Mouse (Mus musculus): ENCODE results near the gene Tfr2. TPM values are rescaled to one million over a fixed set of nuclear protein-coding genes. Genes with fewer than 3 reads are reported as not detected.

Tfr2 gene
- polyA plus RNA-seq, 3 experiments from 2014 or later: 1.3 to 1.9 TPM; not detected in 1

DNA sequence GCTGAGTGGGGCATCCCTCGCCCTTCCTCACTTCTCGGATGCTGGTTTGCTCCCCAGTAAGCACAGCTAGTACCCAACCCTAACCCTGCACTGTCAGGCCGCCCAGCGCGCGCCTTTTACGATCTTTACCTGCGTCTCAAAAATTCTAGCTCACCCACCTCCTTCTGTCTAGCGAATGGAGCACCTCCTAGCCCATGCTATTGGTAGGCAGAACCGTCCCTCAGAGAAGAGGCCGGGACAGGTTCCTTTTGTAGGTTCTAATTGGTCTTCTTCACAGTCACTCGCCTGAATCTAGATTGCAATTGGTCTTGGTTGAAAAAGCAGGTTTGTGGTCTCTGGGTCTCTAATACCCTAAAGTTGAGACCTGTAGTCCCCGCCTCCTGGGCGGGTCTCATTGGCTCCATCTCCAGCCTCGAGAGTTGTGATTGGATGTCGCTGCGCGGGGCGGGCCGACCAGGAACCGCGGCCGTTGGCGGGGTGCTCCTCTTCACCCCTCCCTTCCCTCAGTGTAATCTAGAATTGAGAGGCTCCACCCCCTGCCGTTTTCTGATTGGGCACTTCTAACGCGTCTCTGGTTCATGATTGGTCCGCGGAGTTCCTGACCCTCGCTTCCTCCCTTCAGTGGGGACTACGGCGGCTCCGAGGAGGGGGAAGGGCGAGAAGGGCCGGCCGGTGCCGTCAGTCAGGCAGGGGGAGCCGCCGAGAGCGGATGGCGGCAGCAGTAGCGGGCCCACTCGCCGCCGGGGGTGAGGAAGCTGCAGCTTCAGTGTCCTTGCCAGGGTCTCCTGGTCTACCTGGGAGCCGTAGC lies 59.1 kb downstream of the Tfr2 start, which contains the start of the genes Fbxo24, Lrch4 and Gm20605:
Fbxo24 (minus strand) TSS at position 505 of the 808 bp plus-strand sequence.
Lrch4 (plus strand) TSS at position 624 of the 808 bp plus-strand sequence.
Gm20605 (plus strand) TSS at position 678 of the 808 bp plus-strand sequence.
- ATAC-seq: peak; percentile 84

DNA sequence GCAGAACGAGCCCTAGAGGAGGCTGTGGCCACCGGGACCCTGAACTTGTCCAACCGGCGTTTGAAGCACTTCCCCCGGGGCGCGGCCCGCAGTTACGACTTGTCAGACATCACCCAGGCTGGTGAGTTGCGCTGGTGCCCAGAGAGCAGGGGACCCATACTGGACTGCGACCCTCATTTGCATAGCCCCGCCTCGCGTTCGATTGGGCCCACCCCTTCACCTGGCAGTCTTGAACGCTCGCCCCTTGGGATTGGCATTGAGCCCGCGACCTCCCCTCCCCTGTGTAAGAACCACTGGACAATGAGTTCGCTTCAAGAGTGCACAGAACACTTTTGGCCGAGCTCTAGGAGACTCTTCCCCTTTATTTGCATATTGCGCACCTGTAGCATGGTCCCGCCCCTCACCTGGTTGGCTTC lies 59.7 kb downstream of the Tfr2 start:
- ATAC-seq: no peak

DNA sequence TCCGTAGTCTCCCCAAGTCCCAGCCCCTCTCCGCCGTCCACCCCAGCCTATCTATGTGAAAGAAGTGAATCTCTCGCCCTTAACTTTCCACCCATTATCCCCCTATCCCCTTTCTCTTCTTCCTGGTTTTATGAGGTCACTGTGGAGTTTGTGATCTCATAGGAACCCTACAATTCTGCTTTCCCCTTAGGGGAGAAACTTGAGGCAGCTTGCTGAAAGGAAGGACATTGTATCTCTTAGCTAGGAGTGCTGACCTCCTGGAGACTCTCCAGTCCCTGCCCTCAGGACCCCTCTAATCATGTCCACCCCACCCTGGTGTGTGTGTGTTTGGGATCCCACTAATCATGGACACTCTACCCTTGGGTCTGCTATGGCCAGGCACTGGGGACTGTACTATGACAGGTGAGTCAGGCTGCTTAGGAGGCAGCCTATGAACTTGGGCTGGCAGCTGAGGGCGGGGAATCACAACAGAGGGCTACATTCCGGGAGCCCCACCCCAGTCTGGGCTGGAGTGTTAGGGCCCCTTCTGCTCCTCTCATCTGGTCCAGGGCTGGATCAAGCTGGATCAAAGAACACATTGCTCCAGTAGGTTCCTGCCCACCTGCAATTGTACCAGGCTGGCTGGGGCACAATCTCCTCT lies 60.4 kb downstream of the Tfr2 start:
- ATAC-seq: no peak

GRCm38 (mm10) chr5:137630602-137631001 lies 61.0 kb downstream of the Tfr2 start:
- ATAC-seq: no peak

GRCm38 (mm10) chr5:137631171-137631570 lies 61.5 kb downstream of the Tfr2 start:
- peak; percentile 56 for ATAC-seq

DNA sequence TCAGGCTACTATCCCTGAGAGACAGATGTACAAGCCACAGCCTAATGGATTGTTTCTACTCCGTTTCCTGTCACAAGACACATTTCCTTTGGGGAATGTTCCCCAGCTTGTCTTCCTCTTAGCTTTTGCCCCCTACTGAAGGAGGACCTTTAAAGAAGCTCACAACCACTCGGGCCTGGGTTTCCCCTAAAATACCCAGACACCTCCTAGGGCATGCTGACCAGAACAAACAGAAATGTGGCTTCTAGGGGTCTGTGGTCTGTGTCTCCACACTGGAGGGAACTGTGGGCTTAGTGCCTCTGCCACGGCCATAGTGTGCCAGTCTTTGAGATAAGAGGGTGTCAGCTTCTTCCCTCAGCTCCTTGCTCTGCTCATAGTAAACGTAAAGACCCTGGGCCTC lies 62.0 kb downstream of the Tfr2 start:
- no peak for ATAC-seq

DNA sequence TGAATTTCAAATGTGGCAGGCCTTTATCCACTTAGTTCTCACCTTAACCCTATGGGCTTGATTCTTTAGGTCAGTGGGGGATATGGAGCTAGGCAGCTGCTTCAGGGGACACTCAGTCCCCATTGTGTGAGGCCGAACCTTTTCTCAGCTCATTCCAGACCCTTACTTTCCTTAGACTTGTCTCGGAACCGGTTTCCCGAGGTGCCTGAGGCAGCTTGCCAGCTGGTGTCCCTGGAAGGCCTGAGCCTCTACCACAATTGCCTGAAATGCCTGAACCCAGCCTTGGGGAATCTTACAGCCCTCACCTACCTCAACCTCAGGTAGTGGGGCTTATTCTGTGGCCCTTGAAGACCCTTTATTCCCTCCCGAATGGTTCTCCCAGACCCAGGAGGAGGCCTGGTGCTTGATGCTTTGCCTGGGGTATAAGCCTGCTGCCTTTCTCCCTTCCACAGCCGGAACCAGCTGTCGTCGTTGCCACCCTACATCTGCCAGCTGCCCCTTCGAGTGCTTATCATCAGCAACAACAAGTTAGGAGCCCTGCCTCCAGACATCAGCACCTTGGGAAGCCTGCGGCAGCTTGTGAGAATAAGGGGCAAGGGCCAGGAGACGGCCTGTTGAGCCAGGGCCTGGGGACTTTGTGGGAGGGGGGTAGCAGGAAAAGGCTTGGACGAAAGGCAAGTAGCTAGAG lies 63.9 kb downstream of the Tfr2 start:
- no peak for ATAC-seq

Other genes starting within 250 kb of the Tfr2 start
- gene Slc12a9, start 236.2 kb upstream of the Tfr2 start, polyA plus RNA-seq (2017; shearing (Covaris generic)): 10 to 100 TPM in 2 of 3 experiments, 1 to 10 TPM in 1; 6.0 to 15.2 (median 11.0) TPM
- not detected for gene Ephb4, start 219.7 kb upstream of the Tfr2 start, polyA plus RNA-seq (2017; shearing (Covaris generic))
- gene Zan, start 92.8 kb upstream of the Tfr2 start, polyA plus RNA-seq (2017; shearing (Covaris generic)): under 1 TPM; 0.19 to 0.55 (median 0.24) TPM
- gene Pop7, start 67.3 kb upstream of the Tfr2 start, polyA plus RNA-seq (2017; shearing (Covaris generic)): 10 to 100 TPM; 51.1 to 61.5 (median 59.1) TPM
- 10 to 100 TPM; 14.0 to 33.6 (median 31.4) TPM for gene Gigyf1, start 51.3 kb upstream of the Tfr2 start, polyA plus RNA-seq (2017; shearing (Covaris generic))
- not detected for gene Epo, start 36.6 kb upstream of the Tfr2 start, polyA plus RNA-seq (2017; shearing (Covaris generic))
- 10 to 100 TPM; 63.1 to 85.4 (median 72.9) TPM for gene Gnb2, start 36.3 kb upstream of the Tfr2 start, polyA plus RNA-seq (2017; shearing (Covaris generic))
- gene Actl6b, start 16.3 kb upstream of the Tfr2 start, polyA plus RNA-seq (2017; shearing (Covaris generic)): not detected
- gene Mospd3, start 31.2 kb downstream of the Tfr2 start, polyA plus RNA-seq (2017; shearing (Covaris generic)): 10 to 100 TPM; 24.5 to 34.8 (median 31.0) TPM
- gene Pcolce, start 43.9 kb downstream of the Tfr2 start, polyA plus RNA-seq (2017; shearing (Covaris generic)): under 1 TPM in 2 of 3 experiments, not detected in 1; 0.40 to 0.80 TPM
- gene Fbxo24, start 59.2 kb downstream of the Tfr2 start, polyA plus RNA-seq (2017; shearing (Covaris generic)): under 1 TPM in 2 of 3 experiments, not detected in 1; 0.33 to 0.67 TPM
- 10 to 100 TPM; 57.9 to 66.2 (median 65.6) TPM for gene Lrch4, start 59.3 kb downstream of the Tfr2 start, polyA plus RNA-seq (2017; shearing (Covaris generic))
- 10 to 100 TPM in 2 of 3 experiments, 1 to 10 TPM in 1; 8.6 to 14.1 (median 13.3) TPM for gene Gm20605, start 59.3 kb downstream of the Tfr2 start, polyA plus RNA-seq (2017; shearing (Covaris generic))
- 10 to 100 TPM; 18.2 to 49.8 (median 44.0) TPM for gene Sap25, start 71.5 kb downstream of the Tfr2 start, polyA plus RNA-seq (2017; shearing (Covaris generic))
- gene Irs3, start 75.9 kb downstream of the Tfr2 start, polyA plus RNA-seq (2017; shearing (Covaris generic)): not detected
- 10 to 100 TPM; 16.1 to 21.7 (median 16.4) TPM for gene Agfg2, start 114.9 kb downstream of the Tfr2 start, polyA plus RNA-seq (2017; shearing (Covaris generic))
- under 1 TPM in 2 of 3 experiments, not detected in 1; 0.12 to 0.20 TPM for gene Nyap1, start 171.8 kb downstream of the Tfr2 start, polyA plus RNA-seq (2017; shearing (Covaris generic))
- 10 to 100 TPM; 43.3 to 83.4 (median 64.7) TPM for gene Tsc22d4, start 175.9 kb downstream of the Tfr2 start, polyA plus RNA-seq (2017; shearing (Covaris generic))
- gene Ppp1r35, start 209.0 kb downstream of the Tfr2 start, polyA plus RNA-seq (2017; shearing (Covaris generic)): 10 to 100 TPM in 1 of 3 experiments, 1 to 10 TPM in 2; 6.0 to 10.9 (median 6.5) TPM
- gene Mepce, start 217.8 kb downstream of the Tfr2 start, polyA plus RNA-seq (2017; shearing (Covaris generic)): 10 to 100 TPM; 13.1 to 32.7 (median 29.8) TPM
- gene Zcwpw1, start 218.0 kb downstream of the Tfr2 start, polyA plus RNA-seq (2017; shearing (Covaris generic)): 10 to 100 TPM in 2 of 3 experiments, 1 to 10 TPM in 1; 4.7 to 12.0 (median 11.0) TPM

All from inflammation-experienced regulatory T-cells, adult 6 months (primary cell).